Mouse (Mus musculus): Measurements from ENCODE around the gene Rgs10. TPM values are rescaled to one million over a fixed set of nuclear protein-coding genes. Genes with fewer than 3 reads are reported as not detected.

The Rgs10 gene
- polyA plus RNA-seq, 1 experiment from 2014 or later, result 24.0 TPM

Other genes starting within 250 kb of the Rgs10 start
- 1.2 and 35.0 TPM in 2 replicates for gene Cox6a2, start 212.4 kb downstream of the Rgs10 start, polyA plus RNA-seq (2015; fragmentation: Nextera tagmentation; extraction: Ambion mirVana)
- gene Armc5, start 181.4 kb downstream of the Rgs10 start, polyA plus RNA-seq (2015; fragmentation: Nextera tagmentation; extraction: Ambion mirVana), result 14.0 and 14.5 TPM in 2 replicates
- 6.9 and 7.4 TPM in 2 replicates for gene 9130023H24Rik, start 180.7 kb downstream of the Rgs10 start, polyA plus RNA-seq (2015; fragmentation: Nextera tagmentation; extraction: Ambion mirVana)
- 234 and 250 TPM in 2 replicates for gene Tgfb1i1, start 171.9 kb downstream of the Rgs10 start, polyA plus RNA-seq (2015; fragmentation: Nextera tagmentation; extraction: Ambion mirVana)
- 0.67 and 0.72 TPM in 2 replicates for gene Slc5a2, start 153.1 kb downstream of the Rgs10 start, polyA plus RNA-seq (2015; fragmentation: Nextera tagmentation; extraction: Ambion mirVana)
- gene BC017158, start 120.6 kb downstream of the Rgs10 start, polyA plus RNA-seq (2015; fragmentation: Nextera tagmentation; extraction: Ambion mirVana), result 33.6 and 35.5 TPM in 2 replicates
- 20.8 and 24.4 TPM in 2 replicates for gene Tial1, start 43.0 kb upstream of the Rgs10 start, polyA plus RNA-seq (2015; fragmentation: Nextera tagmentation; extraction: Ambion mirVana)
- gene Bag3, start 104.9 kb upstream of the Rgs10 start, polyA plus RNA-seq (2015; fragmentation: Nextera tagmentation; extraction: Ambion mirVana), result 17.4 and 20.8 TPM in 2 replicates
- 18.5 and 20.2 TPM in 2 replicates for gene Inpp5f, start 192.6 kb upstream of the Rgs10 start, polyA plus RNA-seq (2015; fragmentation: Nextera tagmentation; extraction: Ambion mirVana)

All from stomach, embryonic 16.5 days (tissue).